Mouse (Mus musculus): ENCODE data around the gene Mlec. TPM values are rescaled to one million over a fixed set of nuclear protein-coding genes. Genes with fewer than 3 reads are reported as not detected.

The Mlec gene
- polyA plus RNA-seq, 1 experiment, result 56.9 TPM

DNA sequence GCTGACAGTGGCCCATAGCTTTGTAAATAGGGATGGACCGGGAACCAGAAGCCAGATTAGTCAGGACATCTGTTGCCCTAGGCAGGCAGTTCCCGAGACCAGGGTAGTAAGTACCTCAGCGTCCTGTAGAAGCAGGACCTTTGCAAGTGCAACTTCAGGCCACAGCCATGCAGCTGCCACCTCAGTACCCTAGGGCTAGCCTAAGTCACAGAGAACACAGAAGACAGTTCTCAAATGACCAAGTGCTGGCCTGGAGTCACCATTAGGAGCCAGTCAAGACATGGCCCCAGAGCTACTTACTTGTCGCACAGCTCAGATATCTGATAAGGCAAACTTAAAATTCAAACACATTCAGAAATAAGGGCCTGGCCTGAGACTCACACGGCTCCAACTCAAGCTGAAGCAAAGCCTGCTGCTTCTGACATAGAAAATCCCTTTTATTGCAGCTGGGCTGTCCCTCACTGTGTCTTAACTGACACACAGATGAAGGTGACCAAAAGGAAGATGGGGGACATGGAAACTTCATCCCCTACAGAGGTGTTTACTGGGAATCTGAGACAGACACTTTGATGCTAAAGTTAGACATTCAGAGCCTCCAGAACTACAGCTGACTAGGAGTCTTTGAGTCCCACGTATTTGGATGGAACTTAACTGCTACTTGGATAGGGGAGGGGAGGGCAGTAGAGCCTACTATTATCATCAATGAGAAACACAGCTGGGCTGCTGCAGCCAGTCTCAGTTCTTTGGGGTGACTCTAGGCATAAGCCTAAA is 11.8 kb downstream of the Mlec start:
- no peak for TF ChIP-seq CTCF (IDR thresholded peaks at IDR 0.05; ENCODE audit: control insufficient read depth, insufficient read depth, low read length)
- TF ChIP-seq POLR2A (IDR thresholded peaks at IDR 0.05; ENCODE audit: borderline replicate concordance, control insufficient read depth, low read depth, low read length), result no peak
- Histone ChIP-seq H3K27ac (ENCODE audit: control insufficient read depth, insufficient read depth, low read depth, low read length, poor library complexity) (no peak overlapping the region), H3K4me3 (replicated peaks; ENCODE audit: control insufficient read depth, low read depth, low read length) (no peak overlapping the region), H3K4me1 (ENCODE audit: control insufficient read depth, insufficient read depth, low read length) (peaks cover 2% of the 10 kb centered on the region)
- WGBS, result 83% methylated on average over 6 of the region's 6 CpGs

DNA sequence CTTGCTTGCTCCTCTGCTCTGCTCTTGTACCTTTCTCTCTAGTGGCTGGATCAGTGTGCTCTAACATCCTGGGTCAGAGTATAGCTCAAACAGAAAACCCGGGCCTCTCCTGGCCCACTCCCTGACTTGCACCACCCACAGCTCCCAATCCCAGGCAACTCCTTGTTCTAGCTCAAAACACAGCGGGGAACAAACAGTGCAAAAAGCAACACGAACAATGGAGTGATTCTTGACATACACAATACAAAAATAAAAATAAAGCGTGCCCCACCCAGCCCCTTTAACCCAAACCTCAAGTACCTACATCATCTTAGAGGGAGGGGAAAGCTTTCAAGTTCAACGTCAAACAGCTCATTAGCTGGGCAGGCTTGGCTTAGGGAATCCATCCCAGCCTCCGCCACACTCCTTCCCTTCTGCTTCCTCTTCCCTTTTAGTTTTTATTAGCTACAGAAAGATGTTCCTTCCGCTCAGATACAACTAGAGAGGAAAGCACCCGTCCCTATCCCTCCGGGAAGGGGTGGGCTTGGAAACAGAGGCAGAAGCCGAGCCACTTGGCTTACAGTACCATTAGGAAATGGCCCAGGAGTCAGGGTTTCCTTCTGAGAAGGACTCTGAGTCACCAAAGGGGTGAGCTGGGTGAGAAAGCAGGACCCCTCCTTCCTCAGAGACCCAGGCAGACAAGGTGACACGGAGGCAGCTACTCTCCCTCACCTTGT is 12.6 kb downstream of the Mlec start:
- H3K4me3 ChIP-seq (replicated peaks; ENCODE audit: control insufficient read depth, low read depth, low read length), result no peak overlapping the region
- no peak for TF ChIP-seq CTCF (IDR thresholded peaks at IDR 0.05; ENCODE audit: control insufficient read depth, insufficient read depth, low read length)
- TF ChIP-seq POLR2A (IDR thresholded peaks at IDR 0.05; ENCODE audit: borderline replicate concordance, control insufficient read depth, low read depth, low read length), result no peak
- 82% methylated on average over 11 of the region's 11 CpGs for WGBS
- H3K27ac ChIP-seq (ENCODE audit: control insufficient read depth, insufficient read depth, low read depth, low read length, poor library complexity), result no peak overlapping the region
- H3K4me1 ChIP-seq (ENCODE audit: control insufficient read depth, insufficient read depth, low read length), result no peaks in the 10 kb centered on the region; the same call in 1 of the 2 replicates

DNA sequence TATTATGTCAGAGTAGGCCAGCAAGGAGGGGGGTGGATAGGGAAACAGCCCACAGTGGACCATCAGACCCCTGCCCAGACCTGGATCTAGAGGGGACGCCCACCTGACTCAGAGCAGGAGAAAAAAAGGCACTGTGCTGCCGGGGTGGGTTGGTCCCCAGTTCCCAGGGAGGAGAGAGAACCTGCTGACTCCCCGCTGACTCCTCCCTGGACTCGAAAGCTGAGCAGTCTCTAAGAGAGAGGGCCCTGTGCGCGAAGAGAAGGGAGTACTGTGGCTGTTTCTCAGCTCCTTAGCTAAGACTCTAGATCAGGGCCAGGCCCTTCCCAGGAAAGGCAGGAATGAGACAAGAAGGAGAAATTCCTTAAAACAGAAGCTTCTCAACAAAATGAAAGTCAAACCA is 13.5 kb downstream of the Mlec start:
- H3K4me1 ChIP-seq (ENCODE audit: control insufficient read depth, insufficient read depth, low read length), result no peaks in the 10 kb centered on the region; the same call in 1 of the 2 replicates
- TF ChIP-seq CTCF (IDR thresholded peaks at IDR 0.05; ENCODE audit: control insufficient read depth, insufficient read depth, low read length), result no peak
- TF ChIP-seq POLR2A (IDR thresholded peaks at IDR 0.05; ENCODE audit: borderline replicate concordance, control insufficient read depth, low read depth, low read length), result no peak
- no peak overlapping the region for H3K27ac ChIP-seq (ENCODE audit: control insufficient read depth, insufficient read depth, low read depth, low read length, poor library complexity)
- 75% methylated on average over 6 of the region's 6 CpGs for WGBS
- H3K4me3 ChIP-seq (replicated peaks; ENCODE audit: control insufficient read depth, low read depth, low read length), result no peak overlapping the region

DNA sequence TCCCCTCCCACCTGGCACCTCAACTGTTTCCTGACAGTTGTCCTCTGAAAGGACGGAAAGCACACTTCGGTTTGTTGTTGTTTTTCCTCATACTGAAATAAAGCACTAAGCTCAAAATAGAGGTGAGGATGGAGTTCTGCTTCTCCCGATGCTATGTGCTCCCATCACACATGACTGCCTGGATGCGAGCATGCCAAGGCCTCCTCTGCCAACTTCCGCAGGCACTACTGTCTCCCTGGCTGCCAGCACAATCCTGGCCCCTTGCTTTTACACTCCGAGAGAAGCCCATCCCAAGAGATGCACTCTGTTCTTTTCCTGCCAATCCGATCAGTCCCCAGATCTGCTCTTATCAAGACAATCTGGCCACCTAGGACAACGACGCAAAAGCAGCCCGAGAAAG is 14.4 kb downstream of the Mlec start:
- WGBS, result 81% methylated on average over 10 of the region's 10 CpGs
- TF ChIP-seq POLR2A (IDR thresholded peaks at IDR 0.05; ENCODE audit: borderline replicate concordance, control insufficient read depth, low read depth, low read length) (no peak), CTCF (IDR thresholded peaks at IDR 0.05; ENCODE audit: control insufficient read depth, insufficient read depth, low read length) (no peak)

DNA sequence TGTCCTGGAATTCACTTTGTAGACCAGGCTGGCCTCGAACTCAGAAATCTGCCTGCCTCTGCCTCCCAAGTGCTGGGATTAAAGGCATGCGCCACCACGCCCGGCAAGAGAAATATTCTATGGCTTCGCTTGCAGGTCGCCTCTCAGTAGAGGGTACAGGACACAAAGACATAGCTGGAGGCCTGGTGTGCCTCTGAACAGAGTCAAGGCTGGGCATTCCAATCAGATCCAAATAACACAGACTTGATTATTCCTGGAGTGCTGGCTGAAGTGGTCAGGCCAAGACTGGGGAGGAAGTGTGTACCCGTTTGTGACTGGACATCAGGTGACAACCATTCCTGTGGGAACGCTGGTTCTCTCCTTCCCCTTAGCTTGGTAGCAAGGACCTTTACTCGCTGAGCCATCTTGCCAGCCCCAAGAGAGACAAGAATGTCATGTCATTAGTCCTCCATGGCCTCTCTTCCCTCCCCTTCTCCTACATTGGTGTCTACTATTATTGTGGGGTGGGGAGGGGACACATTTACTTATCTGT is 15.7 kb downstream of the Mlec start:
- no peak for TF ChIP-seq POLR2A (IDR thresholded peaks at IDR 0.05; ENCODE audit: borderline replicate concordance, control insufficient read depth, low read depth, low read length)
- no peak for TF ChIP-seq CTCF (IDR thresholded peaks at IDR 0.05; ENCODE audit: control insufficient read depth, insufficient read depth, low read length)
- no peak overlapping the region for H3K27ac ChIP-seq (ENCODE audit: control insufficient read depth, insufficient read depth, low read depth, low read length, poor library complexity)
- H3K4me1 ChIP-seq (ENCODE audit: control insufficient read depth, insufficient read depth, low read length), result no peaks in the 10 kb centered on the region
- no peak overlapping the region for H3K4me3 ChIP-seq (replicated peaks; ENCODE audit: control insufficient read depth, low read depth, low read length)
- WGBS, result 77% methylated on average over 9 of the region's 9 CpGs

More for the DNA sequence above, 14.4 kb downstream of the Mlec start:
- no peak overlapping the region for H3K4me3 ChIP-seq (replicated peaks; ENCODE audit: control insufficient read depth, low read depth, low read length)
- no peaks in the 10 kb centered on the region for H3K4me1 ChIP-seq (ENCODE audit: control insufficient read depth, insufficient read depth, low read length)
- H3K27ac ChIP-seq (ENCODE audit: control insufficient read depth, insufficient read depth, low read depth, low read length, poor library complexity), result no peak overlapping the region

DNA sequence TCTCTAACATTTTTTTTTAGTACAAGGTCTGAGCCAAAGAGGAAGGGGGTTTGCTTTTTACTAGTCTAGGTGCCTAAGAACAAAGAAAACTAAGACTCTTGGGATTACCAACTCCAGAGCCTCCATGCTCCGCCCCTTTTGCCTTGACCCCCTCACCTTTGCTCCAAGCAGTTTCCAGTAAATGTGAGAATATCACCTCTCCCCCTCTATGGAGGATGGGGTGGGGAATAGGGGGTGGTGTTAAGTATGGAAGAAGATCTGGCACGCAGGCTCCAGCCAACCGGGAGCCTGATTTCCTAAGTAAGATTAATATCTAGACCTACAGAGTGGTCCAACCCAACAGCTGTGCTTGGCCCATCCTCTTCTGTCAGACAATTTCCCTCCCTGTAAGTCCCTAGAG is 17.3 kb downstream of the Mlec start:
- TF ChIP-seq CTCF (IDR thresholded peaks at IDR 0.05; ENCODE audit: control insufficient read depth, insufficient read depth, low read length) (no peak), POLR2A (IDR thresholded peaks at IDR 0.05; ENCODE audit: borderline replicate concordance, control insufficient read depth, low read depth, low read length) (no peak)
- H3K4me3 ChIP-seq (replicated peaks; ENCODE audit: control insufficient read depth, low read depth, low read length), result no peak overlapping the region
- WGBS, result 83% methylated on average over 3 of the region's 3 CpGs
- H3K27ac ChIP-seq (ENCODE audit: control insufficient read depth, insufficient read depth, low read depth, low read length, poor library complexity), result no peak overlapping the region
- no peaks in the 10 kb centered on the region for H3K4me1 ChIP-seq (ENCODE audit: control insufficient read depth, insufficient read depth, low read length)

DNA sequence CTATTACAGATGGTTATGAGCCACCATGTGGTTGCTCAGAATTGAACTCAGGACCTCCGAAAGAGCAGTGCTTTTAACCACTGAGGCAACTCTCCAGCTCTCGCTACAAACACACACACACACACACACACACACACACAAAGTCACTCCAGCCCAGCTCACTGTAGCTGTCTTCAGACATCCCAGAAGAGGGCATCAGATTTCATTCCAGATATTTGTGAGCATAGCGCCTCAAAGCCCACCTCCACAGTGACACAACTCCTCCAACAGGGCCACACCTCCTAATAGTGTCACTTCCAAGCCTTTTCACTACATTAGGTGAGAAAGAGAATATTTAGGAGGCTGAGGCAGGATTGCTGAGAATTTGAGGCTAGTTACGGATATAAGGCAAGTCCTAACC is 18.9 kb downstream of the Mlec start:
- Histone ChIP-seq H3K4me3 (replicated peaks; ENCODE audit: control insufficient read depth, low read depth, low read length) (no peak overlapping the region), H3K27ac (ENCODE audit: control insufficient read depth, insufficient read depth, low read depth, low read length, poor library complexity) (no peak overlapping the region), H3K4me1 (ENCODE audit: control insufficient read depth, insufficient read depth, low read length) (no peaks in the 10 kb centered on the region)
- WGBS, result 73% methylated on average over 4 of the region's 4 CpGs
- no peak for TF ChIP-seq POLR2A (IDR thresholded peaks at IDR 0.05; ENCODE audit: borderline replicate concordance, control insufficient read depth, low read depth, low read length)
- TF ChIP-seq CTCF (IDR thresholded peaks at IDR 0.05; ENCODE audit: control insufficient read depth, insufficient read depth, low read length), result no peak
